Mouse (Mus musculus) layer of hippocampus, adult 6 months (tissue): ENCODE data around the gene F8a. TPM values are rescaled to one million over a fixed set of nuclear protein-coding genes. Genes with fewer than 3 reads are reported as not detected.

Source experiments
- long read RNA-seq, 2 experiments: library from polyadenylated mRNA; unstranded; transcript quantifications; one replicate each; pipeline ENCODE4 v2.0.0; 2019 to 2020
- polyA plus RNA-seq: library from polyadenylated mRNA; unstranded; fragments of <200 nt; fragmentation: Nextera tagmentation; gene quantifications from 2 replicates; pipeline ENCODE4 v1.2.3, GENCODE M21; 2021

The F8a gene
- polyA plus RNA-seq: 15.0 and 17.2 TPM in 2 replicates
- long read RNA-seq, experiment 1, transcript F8a-201 (1 exons, 2,505 nt): major isoform, 38 of 38 reads
- long read RNA-seq, experiment 1, partial matches to known transcripts: 0 of 38 reads
- long read RNA-seq, experiment 1, other reads (novel, unspliced or antisense): 0 of 38 reads
- long read RNA-seq, experiment 2, transcript F8a-201 (1 exons, 2,505 nt): major isoform, 135 of 135 reads
- long read RNA-seq, experiment 2, partial matches to known transcripts: 0 of 135 reads
- long read RNA-seq, experiment 2, other reads (novel, unspliced or antisense): 0 of 135 reads

GRCm38 (mm10) chrX:73227914-73228605 is at the start of gene F8a:
Gene F8a (plus strand): TSS chrX:73228291.

GRCm38 (mm10) chrX:73191934-73192333 is 36.2 kb upstream of the F8a start, which contains the start of gene Xlr3b:
Gene Xlr3b (plus strand): TSS chrX:73192207.

GRCm38 (mm10) chrX:73213819-73214564 is 14.1 kb upstream of the F8a start, which contains the start of gene Xlr4b:
Gene Xlr4b (plus strand): TSS chrX:73214333.

GRCm38 (mm10) chrX:73242821-73243325 is 14.8 kb downstream of the F8a start, which contains the start of gene Xlr4c:
Gene Xlr4c (minus strand): TSS chrX:73243130.

GRCm38 (mm10) chrX:73265270-73265669 is 37.2 kb downstream of the F8a start, which contains the start of gene Xlr3c:
Gene Xlr3c (minus strand): TSS chrX:73265390.

Other genes with a start within 250 kb of the F8a start
- gene Zfp185, start 241.0 kb upstream of the F8a start, polyA plus RNA-seq: 1.1 and 4.6 TPM in 2 replicates
- gene Pnma5, start 191.2 kb upstream of the F8a start, polyA plus RNA-seq: not detected in 2 replicates
- gene Pnma3, start 163.5 kb upstream of the F8a start, polyA plus RNA-seq: 0.68 and 1.0 TPM in 2 replicates
- 0.18 TPM in 1 of 2 replicates, not detected in the other for gene Xlr4a, start 145.8 kb upstream of the F8a start, polyA plus RNA-seq
- 0.53 and 1.8 TPM in 2 replicates for gene Xlr3a, start 131.2 kb upstream of the F8a start, polyA plus RNA-seq
- 0.52 and 0.60 TPM in 2 replicates for gene Gm14685, start 111.2 kb upstream of the F8a start, polyA plus RNA-seq
- not detected in 2 replicates for gene Xlr5b, start 79.5 kb upstream of the F8a start, polyA plus RNA-seq
- 0.19 and 0.33 TPM in 2 replicates for gene DXBay18, start 78.8 kb upstream of the F8a start, polyA plus RNA-seq
- gene Spin2d, start 51.3 kb upstream of the F8a start, polyA plus RNA-seq: not detected in 2 replicates
- 0.65 and 1.9 TPM in 2 replicates for gene Xlr3b, start 36.1 kb upstream of the F8a start, polyA plus RNA-seq
- 0.23 TPM in 1 of 2 replicates, not detected in the other for gene Xlr4b, start 14.0 kb upstream of the F8a start, polyA plus RNA-seq
- 0.24 TPM in 1 of 2 replicates, not detected in the other for gene Xlr4c, start 14.8 kb downstream of the F8a start, polyA plus RNA-seq
- not detected in 2 replicates for gene Xlr3c, start 37.1 kb downstream of the F8a start, polyA plus RNA-seq
- gene Xlr5a, start 64.7 kb downstream of the F8a start, polyA plus RNA-seq: not detected in 2 replicates
- gene Xlr5c, start 64.7 kb downstream of the F8a start, polyA plus RNA-seq: not detected in 2 replicates
- gene Gm45015, start 108.5 kb downstream of the F8a start, polyA plus RNA-seq: not detected in 2 replicates
- 2.7 and 3.2 TPM in 2 replicates for gene Zfp275, start 114.3 kb downstream of the F8a start, polyA plus RNA-seq
- gene Gm18336, start 170.4 kb downstream of the F8a start, polyA plus RNA-seq: not detected in 2 replicates
- 0.62 and 0.69 TPM in 2 replicates for gene Zfp92, start 182.8 kb downstream of the F8a start, polyA plus RNA-seq
- gene Trex2, start 207.1 kb downstream of the F8a start, polyA plus RNA-seq: not detected in 2 replicates
- gene Haus7, start 230.8 kb downstream of the F8a start, polyA plus RNA-seq: 15.1 and 16.3 TPM in 2 replicates